Mouse (Mus musculus): ENCODE results near the gene Smo. TPM values are rescaled to one million over a fixed set of nuclear protein-coding genes. Genes with fewer than 3 reads are reported as not detected.

Smo gene
- polyA plus RNA-seq, 1 experiment from 2014 or later: 8.8 TPM

- Histone ChIP-seq H3K27me3 (ENCODE audit: control insufficient read depth, insufficient read depth, low read depth, low read length) (no peaks in the 10 kb centered on the region), H3K27ac (ENCODE audit: low read length) (no peak overlapping the region), H3K9ac (ENCODE audit: low read depth, low read length) (no peak overlapping the region), H3K9me3 (replicated peaks; ENCODE audit: control insufficient read depth, low read length, poor library complexity, severe bottlenecking) (no peaks in the 10 kb centered on the region), H3K4me2 (ENCODE audit: low read length) (no peak overlapping the region), H3K4me1 (ENCODE audit: control insufficient read depth, insufficient read depth, low read length) (peaks cover 12% of the 10 kb centered on the region), H3K36me3 (ENCODE audit: control insufficient read depth, insufficient read depth, low read length) (no peaks in the 10 kb centered on the region), H3K4me3 (ENCODE audit: low read depth, low read length) (no peak overlapping the region)
- no peak for ATAC-seq
- WGBS: 79% methylated on average over 2 of the region's 2 CpGs
Measured at GRCm38 (mm10) chr6:29766874-29767273, 31.6 kb downstream of the Smo start.

- H3K9ac ChIP-seq (ENCODE audit: low read depth, low read length): peak within 1 kb of the TSS; percentile 87
- H3K9me3 ChIP-seq (replicated peaks; ENCODE audit: control insufficient read depth, low read length, poor library complexity, severe bottlenecking): no peaks in the 10 kb centered on the region
- H3K27ac ChIP-seq (ENCODE audit: low read length): peak within 1 kb of the TSS; percentile 96
- peak; percentile 99 for ATAC-seq
- no peaks in the 10 kb centered on the region for H3K27me3 ChIP-seq (ENCODE audit: control insufficient read depth, insufficient read depth, low read depth, low read length)
- 0% methylated on average over 51 of the region's 61 CpGs for WGBS
- peak within 1 kb of the TSS; percentile 91 for H3K4me3 ChIP-seq (ENCODE audit: low read depth, low read length)
- peaks cover 12% of the 10 kb centered on the region for H3K4me1 ChIP-seq (ENCODE audit: control insufficient read depth, insufficient read depth, low read length)
- peak within 1 kb of the TSS; percentile 76 for H3K4me2 ChIP-seq (ENCODE audit: low read length)
- no peaks in the 10 kb centered on the region for H3K36me3 ChIP-seq (ENCODE audit: control insufficient read depth, insufficient read depth, low read length)
Measured at GRCm38 (mm10) chr6:29767813-29768660, 32.7 kb downstream of the Smo start, which contains the start of gene Ahcyl2. Gene Ahcyl2 (plus strand): TSS chr6:29768011.

GRCm38 (mm10) chr6:29768791-29769441 is 33.6 kb downstream of the Smo start:
- peak overlapping the region; percentile 96 for H3K27ac ChIP-seq (ENCODE audit: low read length)
- H3K4me1 ChIP-seq (ENCODE audit: control insufficient read depth, insufficient read depth, low read length): peaks cover 12% of the 10 kb centered on the region
- no peaks in the 10 kb centered on the region; the same call in 1 of the 2 replicates for H3K36me3 ChIP-seq (ENCODE audit: control insufficient read depth, insufficient read depth, low read length)
- peak overlapping the region; percentile 91 for H3K4me3 ChIP-seq (ENCODE audit: low read depth, low read length)
- H3K9me3 ChIP-seq (replicated peaks; ENCODE audit: control insufficient read depth, low read length, poor library complexity, severe bottlenecking): no peaks in the 10 kb centered on the region
- WGBS: under 1% methylated on average over 47 of the region's 50 CpGs
- H3K27me3 ChIP-seq (ENCODE audit: control insufficient read depth, insufficient read depth, low read depth, low read length): no peaks in the 10 kb centered on the region
- H3K9ac ChIP-seq (ENCODE audit: low read depth, low read length): peak overlapping the region; percentile 87
- H3K4me2 ChIP-seq (ENCODE audit: low read length): peak overlapping the region; percentile 76
- no peak; the same call in none of the 2 replicates for ATAC-seq

GRCm38 (mm10) chr6:29770672-29771321 is 35.5 kb downstream of the Smo start:
- Histone ChIP-seq H3K4me1 (ENCODE audit: control insufficient read depth, insufficient read depth, low read length) (peaks cover 12% of the 10 kb centered on the region), H3K4me2 (ENCODE audit: low read length) (no peak overlapping the region), H3K36me3 (ENCODE audit: control insufficient read depth, insufficient read depth, low read length) (no peaks in the 10 kb centered on the region; the same call in 1 of the 2 replicates), H3K9ac (ENCODE audit: low read depth, low read length) (no peak overlapping the region), H3K9me3 (replicated peaks; ENCODE audit: control insufficient read depth, low read length, poor library complexity, severe bottlenecking) (no peaks in the 10 kb centered on the region), H3K27me3 (ENCODE audit: control insufficient read depth, insufficient read depth, low read depth, low read length) (no peaks in the 10 kb centered on the region), H3K27ac (ENCODE audit: low read length) (no peak overlapping the region), H3K4me3 (ENCODE audit: low read depth, low read length) (no peak overlapping the region)
- WGBS: 76% methylated on average over 2 of the region's 2 CpGs
- no peak for ATAC-seq

GRCm38 (mm10) chr6:29772236-29772635 is 36.9 kb downstream of the Smo start:
- ATAC-seq: no peak
- WGBS: 85% methylated on average over 3 of the region's 3 CpGs
- no peaks in the 10 kb centered on the region; the same call in 1 of the 2 replicates for H3K36me3 ChIP-seq (ENCODE audit: control insufficient read depth, insufficient read depth, low read length)

GRCm38 (mm10) chr6:29774161-29774560 is 38.9 kb downstream of the Smo start:
- no peaks in the 10 kb centered on the region for H3K9me3 ChIP-seq (replicated peaks; ENCODE audit: control insufficient read depth, low read length, poor library complexity, severe bottlenecking)
- no peak for ATAC-seq
- no peak overlapping the region for H3K4me2 ChIP-seq (ENCODE audit: low read length)

More at GRCm38 (mm10) chr6:29772236-29772635, 36.9 kb downstream of the Smo start:
- Histone ChIP-seq H3K27me3 (ENCODE audit: control insufficient read depth, insufficient read depth, low read depth, low read length) (no peaks in the 10 kb centered on the region), H3K27ac (ENCODE audit: low read length) (no peak overlapping the region), H3K4me2 (ENCODE audit: low read length) (no peak overlapping the region), H3K9ac (ENCODE audit: low read depth, low read length) (no peak overlapping the region), H3K4me1 (ENCODE audit: control insufficient read depth, insufficient read depth, low read length) (peaks cover 12% of the 10 kb centered on the region), H3K4me3 (ENCODE audit: low read depth, low read length) (no peak overlapping the region), H3K9me3 (replicated peaks; ENCODE audit: control insufficient read depth, low read length, poor library complexity, severe bottlenecking) (no peaks in the 10 kb centered on the region)

GRCm38 (mm10) chr6:29775609-29776008 is 40.3 kb downstream of the Smo start:
- Histone ChIP-seq H3K4me2 (ENCODE audit: low read length) (no peak overlapping the region), H3K27ac (ENCODE audit: low read length) (no peak overlapping the region), H3K4me1 (ENCODE audit: control insufficient read depth, insufficient read depth, low read length) (peaks cover 3% of the 10 kb centered on the region), H3K4me3 (ENCODE audit: low read depth, low read length) (no peak overlapping the region), H3K9me3 (replicated peaks; ENCODE audit: control insufficient read depth, low read length, poor library complexity, severe bottlenecking) (no peaks in the 10 kb centered on the region), H3K27me3 (ENCODE audit: control insufficient read depth, insufficient read depth, low read depth, low read length) (no peaks in the 10 kb centered on the region), H3K9ac (ENCODE audit: low read depth, low read length) (no peak overlapping the region), H3K36me3 (ENCODE audit: control insufficient read depth, insufficient read depth, low read length) (no peaks in the 10 kb centered on the region; the same call in 1 of the 2 replicates)
- ATAC-seq: no peak
- 93% methylated on average over 1 of the region's 1 CpGs for WGBS

More at GRCm38 (mm10) chr6:29774161-29774560, 38.9 kb downstream of the Smo start:
- Histone ChIP-seq H3K4me1 (ENCODE audit: control insufficient read depth, insufficient read depth, low read length) (peaks cover 9% of the 10 kb centered on the region), H3K36me3 (ENCODE audit: control insufficient read depth, insufficient read depth, low read length) (no peaks in the 10 kb centered on the region; the same call in 1 of the 2 replicates), H3K27me3 (ENCODE audit: control insufficient read depth, insufficient read depth, low read depth, low read length) (no peaks in the 10 kb centered on the region), H3K9ac (ENCODE audit: low read depth, low read length) (no peak overlapping the region), H3K27ac (ENCODE audit: low read length) (no peak overlapping the region), H3K4me3 (ENCODE audit: low read depth, low read length) (no peak overlapping the region)
- WGBS: 71% methylated on average over 1 of the region's 1 CpGs

- Histone ChIP-seq H3K27ac (ENCODE audit: low read length) (no peak overlapping the region), H3K36me3 (ENCODE audit: control insufficient read depth, insufficient read depth, low read length) (no peaks in the 10 kb centered on the region; the same call in 1 of the 2 replicates), H3K9me3 (replicated peaks; ENCODE audit: control insufficient read depth, low read length, poor library complexity, severe bottlenecking) (no peaks in the 10 kb centered on the region), H3K4me3 (ENCODE audit: low read depth, low read length) (no peak overlapping the region), H3K9ac (ENCODE audit: low read depth, low read length) (no peak overlapping the region), H3K4me2 (ENCODE audit: low read length) (no peak overlapping the region), H3K4me1 (ENCODE audit: control insufficient read depth, insufficient read depth, low read length) (no peaks in the 10 kb centered on the region; the same call in 1 of the 2 replicates), H3K27me3 (ENCODE audit: control insufficient read depth, insufficient read depth, low read depth, low read length) (no peaks in the 10 kb centered on the region)
- WGBS: 87% methylated on average over 4 of the region's 4 CpGs
- no peak for ATAC-seq
Measured at GRCm38 (mm10) chr6:29776542-29777237, 41.4 kb downstream of the Smo start.
